Mouse (Mus musculus): ENCODE results near the gene Mcrs1. TPM values are rescaled to one million over a fixed set of nuclear protein-coding genes. Genes with fewer than 3 reads are reported as not detected.

Mcrs1 gene
- polyA plus RNA-seq, 1 experiment from 2014 or later, result 141 TPM

DNA sequence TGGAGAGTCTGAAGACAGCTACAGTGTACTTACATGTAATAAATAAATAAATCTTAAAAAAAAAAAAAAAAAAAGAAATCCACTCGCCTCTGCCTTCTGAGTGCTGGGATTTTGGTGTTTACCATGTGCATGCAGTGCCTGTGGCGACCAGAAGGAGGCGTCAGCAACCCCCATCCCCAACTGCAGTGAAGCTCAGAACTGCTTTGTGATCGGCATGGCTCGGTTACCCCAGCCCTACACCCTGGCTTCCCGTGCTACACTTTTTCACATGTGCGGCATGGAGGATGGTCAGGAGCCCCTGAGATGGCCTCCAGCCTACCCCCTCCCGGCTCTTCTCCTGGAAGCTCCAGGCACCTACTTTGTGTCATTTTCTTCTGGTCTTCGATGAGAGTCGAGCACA is 31.7 kb upstream of the Mcrs1 start:
- ATAC-seq (ENCODE audit: insufficient number of reproducible peaks, insufficient read depth, low FRiP score, low read depth), result no peak
- no peak overlapping the region for H3K27ac ChIP-seq (ENCODE audit: low read length)
- H3K4me3 ChIP-seq (ENCODE audit: low read depth, low read length), result no peak overlapping the region
- no peaks in the 10 kb centered on the region for H3K27me3 ChIP-seq (ENCODE audit: control insufficient read depth, insufficient read depth, low read length)
- no peaks in the 10 kb centered on the region for H3K9me3 ChIP-seq (ENCODE audit: control insufficient read depth, low read depth, low read length)
- H3K4me2 ChIP-seq (replicated peaks; ENCODE audit: low read depth, low read length), result no peak overlapping the region
- WGBS, result 67% methylated on average over 10 of the region's 10 CpGs
- H3K9ac ChIP-seq (replicated peaks; ENCODE audit: low read depth, low read length), result no peak overlapping the region
- no peaks in the 10 kb centered on the region for H3K4me1 ChIP-seq (ENCODE audit: control insufficient read depth, insufficient read depth, low read length)
- no peaks in the 10 kb centered on the region for H3K36me3 ChIP-seq (ENCODE audit: control insufficient read depth, insufficient read depth, low read length)

- H3K9ac ChIP-seq (replicated peaks; ENCODE audit: low read depth, low read length), result no peak overlapping the region
- H3K27me3 ChIP-seq (ENCODE audit: control insufficient read depth, insufficient read depth, low read length), result no peaks in the 10 kb centered on the region
- ATAC-seq (ENCODE audit: insufficient number of reproducible peaks, insufficient read depth, low FRiP score, low read depth), result no peak
- no peak overlapping the region for H3K27ac ChIP-seq (ENCODE audit: low read length)
- H3K4me2 ChIP-seq (replicated peaks; ENCODE audit: low read depth, low read length), result no peak overlapping the region
- 85% methylated on average over 7 of the region's 7 CpGs for WGBS
- H3K9me3 ChIP-seq (ENCODE audit: control insufficient read depth, low read depth, low read length), result no peaks in the 10 kb centered on the region
- H3K4me3 ChIP-seq (ENCODE audit: low read depth, low read length), result no peak overlapping the region
- no peaks in the 10 kb centered on the region for H3K36me3 ChIP-seq (ENCODE audit: control insufficient read depth, insufficient read depth, low read length)
- no peaks in the 10 kb centered on the region for H3K4me1 ChIP-seq (ENCODE audit: control insufficient read depth, insufficient read depth, low read length)
These were observed 26.5 kb upstream of the Mcrs1 start for GRCm38 (mm10) chr15:99278271-99278670.

DNA sequence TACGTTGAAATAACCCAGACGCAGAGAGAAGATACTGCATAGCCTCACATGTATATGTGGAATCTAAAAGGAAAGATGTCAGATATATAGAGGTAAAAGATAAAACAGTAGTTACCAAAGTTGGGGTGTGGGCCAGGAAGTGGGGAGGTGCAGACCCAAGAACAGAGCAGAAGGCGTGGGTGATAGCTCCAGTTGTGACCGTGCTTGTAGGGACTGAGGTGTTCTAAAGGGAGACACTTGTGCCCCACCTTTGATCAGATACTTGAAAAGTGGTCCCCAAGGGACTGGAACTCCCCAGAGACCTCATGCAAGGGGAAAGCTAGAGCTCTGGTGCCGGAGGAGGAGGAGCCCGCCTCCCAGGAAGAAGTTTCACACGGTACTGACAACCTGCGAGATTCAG is 24.3 kb upstream of the Mcrs1 start:
- Histone ChIP-seq H3K27me3 (ENCODE audit: control insufficient read depth, insufficient read depth, low read length) (no peaks in the 10 kb centered on the region), H3K4me3 (ENCODE audit: low read depth, low read length) (no peak overlapping the region), H3K4me2 (replicated peaks; ENCODE audit: low read depth, low read length) (no peak overlapping the region), H3K36me3 (ENCODE audit: control insufficient read depth, insufficient read depth, low read length) (no peaks in the 10 kb centered on the region), H3K9ac (replicated peaks; ENCODE audit: low read depth, low read length) (no peak overlapping the region), H3K9me3 (ENCODE audit: control insufficient read depth, low read depth, low read length) (no peaks in the 10 kb centered on the region), H3K4me1 (ENCODE audit: control insufficient read depth, insufficient read depth, low read length) (no peaks in the 10 kb centered on the region), H3K27ac (ENCODE audit: low read length) (no peak overlapping the region)
- ATAC-seq (ENCODE audit: insufficient number of reproducible peaks, insufficient read depth, low FRiP score, low read depth), result no peak
- WGBS, result 70% methylated on average over 8 of the region's 8 CpGs

DNA sequence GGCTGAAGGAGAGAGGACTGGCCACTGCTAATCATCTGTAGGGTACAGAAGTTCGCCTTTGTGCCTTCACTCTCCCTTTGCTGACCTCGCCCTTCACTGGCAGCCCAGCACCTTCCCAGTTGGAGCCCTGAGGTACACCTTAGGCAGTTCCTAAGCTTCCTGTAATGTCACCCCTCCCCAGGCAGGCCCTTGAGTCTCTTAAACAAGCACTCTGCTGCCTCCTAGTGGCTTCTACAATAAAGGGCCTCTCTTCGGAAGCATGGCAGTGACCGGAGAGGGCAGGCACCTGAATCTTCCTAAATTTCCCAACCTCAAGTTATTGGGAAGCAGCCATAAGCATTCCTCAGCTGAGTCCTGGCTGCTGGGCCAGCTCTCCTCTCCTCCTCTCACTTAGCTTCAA is 13.9 kb upstream of the Mcrs1 start:
- no peak overlapping the region for H3K9ac ChIP-seq (replicated peaks; ENCODE audit: low read depth, low read length)
- no peak overlapping the region for H3K27ac ChIP-seq (ENCODE audit: low read length)
- ATAC-seq (ENCODE audit: insufficient number of reproducible peaks, insufficient read depth, low FRiP score, low read depth), result peak; percentile 47; the same call in 1 of the 2 replicates
- no peaks in the 10 kb centered on the region for H3K27me3 ChIP-seq (ENCODE audit: control insufficient read depth, insufficient read depth, low read length)
- H3K36me3 ChIP-seq (ENCODE audit: control insufficient read depth, insufficient read depth, low read length), result no peaks in the 10 kb centered on the region
- H3K4me1 ChIP-seq (ENCODE audit: control insufficient read depth, insufficient read depth, low read length), result no peaks in the 10 kb centered on the region
- no peak overlapping the region for H3K4me3 ChIP-seq (ENCODE audit: low read depth, low read length)
- no peak overlapping the region for H3K4me2 ChIP-seq (replicated peaks; ENCODE audit: low read depth, low read length)
- H3K9me3 ChIP-seq (ENCODE audit: control insufficient read depth, low read depth, low read length), result no peaks in the 10 kb centered on the region
- whole genome bisulfite sequencing, result 22% methylated on average over 4 of the region's 4 CpGs

- no peak for ATAC-seq (ENCODE audit: insufficient number of reproducible peaks, insufficient read depth, low FRiP score, low read depth)
- Histone ChIP-seq H3K9me3 (ENCODE audit: control insufficient read depth, low read depth, low read length) (no peaks in the 10 kb centered on the region), H3K4me1 (ENCODE audit: control insufficient read depth, insufficient read depth, low read length) (no peaks in the 10 kb centered on the region), H3K27ac (ENCODE audit: low read length) (no peak overlapping the region), H3K27me3 (ENCODE audit: control insufficient read depth, insufficient read depth, low read length) (no peaks in the 10 kb centered on the region), H3K9ac (replicated peaks; ENCODE audit: low read depth, low read length) (no peak overlapping the region), H3K36me3 (ENCODE audit: control insufficient read depth, insufficient read depth, low read length) (no peaks in the 10 kb centered on the region), H3K4me3 (ENCODE audit: low read depth, low read length) (no peak overlapping the region), H3K4me2 (replicated peaks; ENCODE audit: low read depth, low read length) (no peak overlapping the region)
- 81% methylated on average over 2 of the region's 2 CpGs for WGBS
These were observed 12.6 kb upstream of the Mcrs1 start for GRCm38 (mm10) chr15:99264363-99264762.

- H3K27ac ChIP-seq (ENCODE audit: low read length), result no peak overlapping the region
These were observed 10.9 kb upstream of the Mcrs1 start for GRCm38 (mm10) chr15:99262702-99263101.

DNA sequence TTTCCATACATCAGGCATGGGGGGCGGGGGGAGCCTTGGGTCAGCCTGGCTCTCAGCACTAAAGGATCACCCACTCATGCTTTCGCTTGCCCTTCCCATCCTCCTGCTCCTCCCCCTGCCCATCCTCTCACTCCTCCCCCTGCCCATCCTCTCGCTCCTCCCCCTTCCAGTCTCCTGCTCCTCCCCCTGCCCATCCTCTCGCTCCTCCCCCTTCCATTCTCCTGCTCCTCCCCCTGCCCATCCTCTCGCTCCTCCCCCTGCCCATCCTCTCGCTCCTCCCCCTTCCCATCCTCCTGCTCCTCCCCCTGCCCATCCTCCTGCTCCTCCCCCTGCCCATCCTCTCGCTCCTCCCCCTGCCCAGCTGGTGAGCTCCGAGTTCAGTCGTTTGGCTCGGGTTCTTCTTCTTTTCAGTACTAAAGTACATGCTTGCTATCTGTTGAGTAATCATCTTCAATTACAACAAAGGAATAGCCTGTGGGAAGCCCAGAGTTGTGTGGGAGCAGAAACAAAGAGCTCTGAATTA is 8.0 kb upstream of the Mcrs1 start:
- H3K4me1 ChIP-seq (ENCODE audit: control insufficient read depth, insufficient read depth, low read length), result no peaks in the 10 kb centered on the region
- peak overlapping the region; percentile 63 for H3K27ac ChIP-seq (ENCODE audit: low read length)
- peak overlapping the region; percentile 35 for H3K4me2 ChIP-seq (replicated peaks; ENCODE audit: low read depth, low read length)
- H3K36me3 ChIP-seq (ENCODE audit: control insufficient read depth, insufficient read depth, low read length), result no peaks in the 10 kb centered on the region
- H3K9me3 ChIP-seq (ENCODE audit: control insufficient read depth, low read depth, low read length), result no peaks in the 10 kb centered on the region
- ATAC-seq (ENCODE audit: insufficient number of reproducible peaks, insufficient read depth, low FRiP score, low read depth), result peak; percentile 56; the same call in 1 of the 2 replicates
- H3K9ac ChIP-seq (replicated peaks; ENCODE audit: low read depth, low read length), result no peak overlapping the region
- 3% methylated on average over 8 of the region's 10 CpGs for WGBS
- no peaks in the 10 kb centered on the region for H3K27me3 ChIP-seq (ENCODE audit: control insufficient read depth, insufficient read depth, low read length)
- no peak overlapping the region for H3K4me3 ChIP-seq (ENCODE audit: low read depth, low read length)

More at GRCm38 (mm10) chr15:99262702-99263101, 10.9 kb upstream of the Mcrs1 start:
- Histone ChIP-seq H3K9ac (replicated peaks; ENCODE audit: low read depth, low read length) (no peak overlapping the region), H3K4me3 (ENCODE audit: low read depth, low read length) (no peak overlapping the region), H3K4me2 (replicated peaks; ENCODE audit: low read depth, low read length) (no peak overlapping the region), H3K9me3 (ENCODE audit: control insufficient read depth, low read depth, low read length) (no peaks in the 10 kb centered on the region), H3K4me1 (ENCODE audit: control insufficient read depth, insufficient read depth, low read length) (no peaks in the 10 kb centered on the region), H3K36me3 (ENCODE audit: control insufficient read depth, insufficient read depth, low read length) (no peaks in the 10 kb centered on the region), H3K27me3 (ENCODE audit: control insufficient read depth, insufficient read depth, low read length) (no peaks in the 10 kb centered on the region)
- no peak for ATAC-seq (ENCODE audit: insufficient number of reproducible peaks, insufficient read depth, low FRiP score, low read depth)
- 61% methylated on average over 10 of the region's 10 CpGs for WGBS

DNA sequence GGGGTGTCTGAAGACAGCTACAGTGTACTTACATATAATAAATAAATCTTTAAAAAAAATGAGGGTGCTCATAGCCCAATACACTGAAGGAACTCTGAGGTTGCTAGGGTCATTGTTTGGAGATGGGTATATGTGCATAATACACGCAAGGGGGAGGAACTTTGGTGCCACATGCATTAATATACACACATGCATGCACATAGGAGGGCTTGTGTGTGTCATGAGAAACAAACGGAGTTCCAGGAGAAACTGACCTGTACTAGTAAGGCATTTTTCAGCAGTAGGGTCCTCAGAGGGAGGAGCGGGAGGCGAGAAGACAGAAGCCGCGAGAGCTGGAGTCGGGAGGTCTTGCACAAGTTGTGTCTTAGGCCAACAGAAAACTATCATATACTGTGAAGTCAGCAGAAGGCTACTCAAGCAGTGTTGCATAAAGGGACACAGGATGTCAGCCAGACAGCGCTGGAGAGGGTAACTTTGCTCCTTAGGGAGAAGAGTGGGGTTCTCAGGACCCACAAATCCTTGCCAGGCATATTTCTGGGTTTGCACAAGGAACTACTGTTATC is 7.5 kb upstream of the Mcrs1 start:
- peak overlapping the region; percentile 63 for H3K27ac ChIP-seq (ENCODE audit: low read length)
- no peak overlapping the region for H3K9ac ChIP-seq (replicated peaks; ENCODE audit: low read depth, low read length)
- 50% methylated on average over 8 of the region's 8 CpGs for WGBS
- H3K27me3 ChIP-seq (ENCODE audit: control insufficient read depth, insufficient read depth, low read length), result no peaks in the 10 kb centered on the region
- H3K9me3 ChIP-seq (ENCODE audit: control insufficient read depth, low read depth, low read length), result no peaks in the 10 kb centered on the region
- H3K36me3 ChIP-seq (ENCODE audit: control insufficient read depth, insufficient read depth, low read length), result no peaks in the 10 kb centered on the region
- no peaks in the 10 kb centered on the region for H3K4me1 ChIP-seq (ENCODE audit: control insufficient read depth, insufficient read depth, low read length)
- ATAC-seq (ENCODE audit: insufficient number of reproducible peaks, insufficient read depth, low FRiP score, low read depth), result peak; percentile 60; the same call in 1 of the 2 replicates
- H3K4me2 ChIP-seq (replicated peaks; ENCODE audit: low read depth, low read length), result peak overlapping the region; percentile 35
- H3K4me3 ChIP-seq (ENCODE audit: low read depth, low read length), result no peak overlapping the region

- Histone ChIP-seq H3K4me3 (ENCODE audit: low read depth, low read length) (no peak overlapping the region), H3K4me2 (replicated peaks; ENCODE audit: low read depth, low read length) (no peak overlapping the region), H3K9ac (replicated peaks; ENCODE audit: low read depth, low read length) (no peak overlapping the region), H3K27ac (ENCODE audit: low read length) (no peak overlapping the region), H3K9me3 (ENCODE audit: control insufficient read depth, low read depth, low read length) (no peaks in the 10 kb centered on the region), H3K36me3 (ENCODE audit: control insufficient read depth, insufficient read depth, low read length) (no peaks in the 10 kb centered on the region), H3K27me3 (ENCODE audit: control insufficient read depth, insufficient read depth, low read length) (no peaks in the 10 kb centered on the region), H3K4me1 (ENCODE audit: control insufficient read depth, insufficient read depth, low read length) (no peaks in the 10 kb centered on the region)
- WGBS, result 78% methylated on average over 6 of the region's 6 CpGs
- ATAC-seq (ENCODE audit: insufficient number of reproducible peaks, insufficient read depth, low FRiP score, low read depth), result no peak
These were observed 3.5 kb upstream of the Mcrs1 start for GRCm38 (mm10) chr15:99255241-99255749.

Data from stomach, embryonic 14.5 days (tissue).